Mouse (Mus musculus): ENCODE results near the gene Cd8a. TPM values are rescaled to one million over a fixed set of nuclear protein-coding genes. Genes with fewer than 3 reads are reported as not detected.

The Cd8a gene
- total RNA-seq, 2 experiments from 2014 or later: not detected

- DNase-seq (ENCODE audit: low spot score in 2 of 2): no peak
Observed at GRCm38 (mm10) chr6:71369416-71369815, 3.8 kb upstream of the Cd8a start.

GRCm38 (mm10) chr6:71371085-71371605, 2.1 kb upstream of the Cd8a start:
- no peak for DNase-seq (ENCODE audit: low spot score in 2 of 2)

GRCm38 (mm10) chr6:71372041-71372720, 1.0 kb upstream of the Cd8a start:
- no peak for DNase-seq (ENCODE audit: low spot score in 2 of 2)

DNA sequence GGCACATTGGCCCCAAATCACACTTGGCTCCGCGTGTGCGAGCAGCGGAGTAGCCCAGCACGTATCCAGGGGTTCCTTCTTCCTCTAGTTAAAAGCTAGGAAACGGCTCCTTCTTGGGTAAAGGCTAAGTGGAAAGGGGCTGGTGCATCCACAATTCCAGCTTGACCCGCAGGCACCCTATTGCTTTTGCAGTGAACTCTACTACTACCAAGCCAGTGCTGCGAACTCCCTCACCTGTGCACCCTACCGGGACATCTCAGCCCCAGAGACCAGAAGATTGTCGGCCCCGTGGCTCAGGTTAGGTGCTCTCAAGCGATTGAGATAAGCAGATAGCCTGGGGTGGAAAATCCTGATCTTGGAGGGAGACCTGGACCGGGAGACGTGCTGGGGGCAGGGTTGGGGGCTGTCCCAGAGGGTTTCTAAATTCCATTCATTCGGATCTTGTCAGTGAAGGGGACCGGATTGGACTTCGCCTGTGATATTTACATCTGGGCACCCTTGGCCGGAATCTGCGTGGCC, 1.1 kb downstream of the Cd8a start:
- no peak for DNase-seq (ENCODE audit: low spot score in 2 of 2)

DNA sequence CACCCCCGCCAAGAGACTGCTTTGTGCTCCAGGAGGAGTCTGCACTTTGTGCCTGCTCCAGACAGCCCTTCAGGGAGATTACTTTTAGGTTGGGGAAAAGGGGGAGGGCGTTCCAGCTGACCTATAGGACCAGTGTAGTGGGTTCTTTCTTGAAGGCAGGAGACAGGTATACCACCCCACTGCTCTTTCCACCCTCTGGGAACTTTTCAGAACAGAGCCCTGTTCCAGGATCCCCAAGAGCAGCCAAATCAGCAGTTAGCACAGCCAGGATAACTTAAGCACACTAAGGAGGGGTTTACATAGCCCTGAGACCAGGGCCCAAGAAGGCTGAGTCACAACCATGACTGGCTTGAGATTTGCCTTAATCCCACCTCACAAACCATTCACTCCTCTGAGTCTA, 1.7 kb downstream of the Cd8a start:
- no peak for DNase-seq (ENCODE audit: low spot score in 2 of 2)

GRCm38 (mm10) chr6:71376711-71377110, 3.5 kb downstream of the Cd8a start:
- DNase-seq (ENCODE audit: low spot score in 2 of 2): no peak

DNA sequence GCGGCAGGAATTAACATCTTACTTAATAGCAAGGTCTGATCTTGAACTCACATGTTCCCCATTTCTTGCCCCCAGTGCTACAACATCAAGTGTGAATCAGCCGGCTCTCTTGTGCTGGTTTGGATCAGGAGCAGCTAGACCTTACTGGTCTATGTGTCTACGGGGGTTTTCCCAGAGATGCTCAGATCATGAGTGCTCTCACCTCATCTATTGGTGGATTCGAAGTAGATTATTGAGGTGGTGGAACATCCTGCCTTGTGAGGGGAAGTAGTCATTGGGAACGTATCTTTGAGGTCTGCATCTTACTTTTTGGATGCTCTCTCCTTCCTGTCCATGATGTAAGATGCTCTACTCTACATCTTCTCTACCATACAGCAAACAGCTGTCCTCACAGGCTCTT, 8.4 kb downstream of the Cd8a start:
- DNase-seq (ENCODE audit: low spot score in 2 of 2): no peak

- no peak for DNase-seq (ENCODE audit: low spot score in 2 of 2)
Observed at GRCm38 (mm10) chr6:71390496-71390895, 17.3 kb downstream of the Cd8a start.

- no peak for DNase-seq (ENCODE audit: low spot score in 2 of 2)
Observed at GRCm38 (mm10) chr6:71396016-71396415, 22.8 kb downstream of the Cd8a start.

DNA sequence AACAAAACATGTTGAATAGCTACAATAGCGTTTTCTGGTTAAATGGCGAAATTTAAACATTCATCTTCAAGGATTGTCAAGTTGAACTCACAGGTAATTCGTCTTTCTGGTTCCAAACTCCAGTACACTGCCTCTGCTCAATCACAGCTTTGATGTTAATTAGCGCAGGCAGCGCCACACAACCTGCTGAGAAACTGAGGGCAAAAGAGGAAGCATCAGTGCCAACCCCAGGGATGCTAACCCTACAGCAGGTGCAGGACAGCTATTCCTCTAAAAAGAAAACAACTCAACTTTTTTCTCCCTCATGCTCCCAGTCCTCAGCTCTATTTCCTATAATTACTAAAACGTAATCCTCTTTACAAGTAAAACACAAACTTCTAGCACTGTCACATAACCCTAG, 23.5 kb downstream of the Cd8a start:
- no peak for DNase-seq (ENCODE audit: low spot score in 2 of 2)

DNA sequence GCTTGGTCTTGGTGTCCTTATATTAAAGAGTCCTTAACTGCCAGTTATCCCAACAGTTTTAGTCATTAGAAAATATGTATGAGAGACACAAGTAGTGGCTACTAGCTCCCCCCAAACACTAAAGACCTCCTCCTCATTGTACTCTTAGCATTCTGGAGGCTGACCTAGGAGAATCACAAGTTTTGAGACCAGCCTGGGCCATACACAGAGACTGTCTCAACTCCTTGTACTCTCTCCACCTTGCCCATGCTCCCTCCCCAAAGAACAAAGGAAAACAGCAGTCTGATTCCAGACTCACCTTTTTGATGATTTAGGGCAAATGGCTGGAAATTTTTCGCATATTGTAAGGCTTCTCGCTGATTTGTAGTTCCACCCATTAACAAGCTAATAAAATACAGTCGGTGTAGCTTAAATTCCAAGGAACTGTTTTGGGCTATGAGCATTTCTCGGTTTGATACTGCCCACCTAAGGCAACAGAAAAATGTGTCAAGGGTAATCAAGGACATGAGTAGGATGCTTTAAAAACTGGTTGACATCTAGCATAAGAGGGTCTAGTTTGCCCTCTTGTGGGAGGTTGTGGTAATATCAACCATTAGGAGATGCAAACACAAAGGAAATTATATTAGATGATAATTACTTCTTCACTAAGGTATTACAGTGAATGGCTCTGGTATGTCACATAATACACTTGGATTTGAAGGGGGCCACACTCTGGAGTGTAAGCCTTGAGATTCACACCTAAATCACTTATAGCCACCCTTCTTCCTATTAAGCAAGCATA, 25.8 kb downstream of the Cd8a start:
- DNase-seq (ENCODE audit: low spot score in 2 of 2): peak in 1 of 2 experiments; percentile 63

DNA sequence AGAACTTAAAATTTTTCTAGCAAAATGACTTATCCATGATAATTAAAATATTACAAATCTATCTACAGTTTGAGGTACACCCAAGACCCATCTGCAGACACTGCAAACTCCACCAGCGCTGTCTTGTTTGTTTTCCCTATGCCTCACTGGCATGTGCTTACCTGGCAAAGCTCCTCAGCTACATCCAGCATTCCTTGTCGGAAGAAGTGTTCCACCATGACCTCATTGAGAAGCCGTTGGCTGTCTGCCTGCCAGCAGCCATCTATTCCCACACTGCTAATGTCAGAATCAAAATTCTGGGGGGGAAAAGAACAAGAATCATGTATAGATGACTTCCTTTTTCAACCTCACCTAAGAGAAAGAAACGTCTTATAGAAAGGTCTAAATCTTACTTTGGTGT, 41.4 kb downstream of the Cd8a start:
- no peak for DNase-seq (ENCODE audit: low spot score in 2 of 2)

GRCm38 (mm10) chr6:71415446-71415845, 42.2 kb downstream of the Cd8a start:
- no peak for DNase-seq (ENCODE audit: low spot score in 2 of 2)

- no peak for DNase-seq (ENCODE audit: low spot score in 2 of 2)
Observed at GRCm38 (mm10) chr6:71418874-71419273, 45.6 kb downstream of the Cd8a start.

- no peak for DNase-seq (ENCODE audit: low spot score in 2 of 2)
Observed at GRCm38 (mm10) chr6:71420848-71421247, 47.6 kb downstream of the Cd8a start.

GRCm38 (mm10) chr6:71422162-71422561, 48.9 kb downstream of the Cd8a start:
- no peak for DNase-seq (ENCODE audit: low spot score in 2 of 2)

DNA sequence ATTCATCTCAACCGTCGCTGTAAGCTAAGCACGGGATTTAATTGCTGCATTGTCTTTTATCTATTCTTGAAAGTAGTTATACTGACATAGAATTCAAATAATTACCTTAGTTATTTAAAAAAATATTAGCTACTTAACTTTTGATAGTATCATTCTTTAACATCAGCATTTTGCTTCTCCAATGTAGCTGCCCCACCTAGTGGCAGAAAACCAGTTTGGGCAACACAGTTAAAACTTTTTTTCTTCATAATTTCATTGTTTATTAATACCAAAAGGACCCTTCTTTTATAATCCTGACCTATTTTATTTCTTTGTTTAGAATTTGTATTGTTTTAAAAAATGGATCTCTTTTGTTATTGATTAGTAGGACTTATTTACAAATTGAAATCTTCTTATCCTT, 49.9 kb downstream of the Cd8a start:
- no peak for DNase-seq (ENCODE audit: low spot score in 2 of 2)

- no peak for DNase-seq (ENCODE audit: low spot score in 2 of 2)
Observed at GRCm38 (mm10) chr6:71425681-71426080, 52.5 kb downstream of the Cd8a start.

- no peak for DNase-seq (ENCODE audit: low spot score in 2 of 2)
Observed at GRCm38 (mm10) chr6:71427996-71428725, 54.9 kb downstream of the Cd8a start.
